In the genomic region with DNA sequence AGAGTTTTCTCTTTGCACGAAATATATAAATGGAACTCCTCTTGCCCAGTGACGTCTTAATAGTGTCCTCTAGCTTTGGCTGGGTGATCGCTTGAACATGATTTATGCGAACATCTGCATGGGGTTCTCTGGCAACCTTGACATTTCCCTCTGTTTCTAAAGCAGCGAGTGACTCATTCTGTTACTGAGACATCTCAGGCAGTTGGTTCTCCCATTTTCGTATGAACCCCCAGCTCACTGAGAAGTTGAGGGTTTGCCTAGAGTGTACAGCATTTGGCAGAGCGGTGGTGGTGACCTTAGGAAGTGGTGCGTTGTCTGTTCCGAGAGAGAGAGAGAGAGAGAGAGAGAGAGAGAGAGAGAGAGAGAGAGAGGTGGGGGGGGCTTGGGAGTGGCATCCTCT, we compare ENCODE assay signal across 8 mouse cellular contexts. TPM values are rescaled to one million over a fixed set of nuclear protein-coding genes. Genes with fewer than 3 reads are reported as not detected.
A peak's percentile ranks its signal among the peaks of the same experiment; 100 is the strongest.
DNase-seq lines count a peak whose midpoint lies in the region; ATAC-seq and TF ChIP-seq lines count a peak whose summit lies in the region.

No protein-coding gene starts in this region.

- no peak for ATAC-seq in heart, embryonic 11.5 days (replicated peaks; ENCODE audit: insufficient number of reproducible peaks, low FRiP score, low TSS enrichment)
- ATAC-seq in CD4-positive, CD25-positive, alpha-beta regulatory T cell, adult 4 months: peak; percentile 5
- no peak for ATAC-seq in forebrain, postnatal 0 days
- no peak for ATAC-seq in liver, postnatal 0 days
- ATAC-seq in frontal cortex, adult (ENCODE audit: low TSS enrichment): no peak

- no peak overlapping the region for H3K9ac ChIP-seq in heart, embryonic 11.5 days (ENCODE audit: low read depth, low read length)
- H3K9ac ChIP-seq in forebrain, postnatal 0 days: no peak overlapping the region
- H3K9ac ChIP-seq in liver, postnatal 0 days (replicated peaks): peak overlapping the region; percentile 79

- WGBS in heart, embryonic 11.5 days (ENCODE audit: insufficient replicate concordance): 71% methylated on average over 9 of the region's 9 CpGs
- 71% methylated on average over 9 of the region's 9 CpGs for WGBS in forebrain, postnatal 0 days
- WGBS in liver, postnatal 0 days (ENCODE audit: insufficient replicate concordance): 44% methylated on average over 9 of the region's 9 CpGs

- H3K27ac ChIP-seq in heart, embryonic 11.5 days (ENCODE audit: low read depth, low read length): no peak overlapping the region
- H3K27ac ChIP-seq in forebrain, postnatal 0 days (ENCODE audit: low read depth, low read length): no peak overlapping the region
- H3K27ac ChIP-seq in liver, postnatal 0 days (ENCODE audit: low read depth): peak overlapping the region; percentile 98

- no peaks in the 10 kb centered on the region for H3K36me3 ChIP-seq in heart, embryonic 11.5 days (ENCODE audit: control insufficient read depth, insufficient read depth, low read length)
- no peaks in the 10 kb centered on the region for H3K36me3 ChIP-seq in forebrain, postnatal 0 days (ENCODE audit: insufficient read depth)
- peaks cover 6% of the 10 kb centered on the region for H3K36me3 ChIP-seq in liver, postnatal 0 days (replicated peaks; ENCODE audit: insufficient read depth, low read length)

- H3K27me3 ChIP-seq in heart, embryonic 11.5 days (ENCODE audit: control insufficient read depth, insufficient read depth, low read length): no peaks in the 10 kb centered on the region
- H3K27me3 ChIP-seq in forebrain, postnatal 0 days (ENCODE audit: insufficient read depth, low read length): no peaks in the 10 kb centered on the region
- H3K27me3 ChIP-seq in liver, postnatal 0 days (ENCODE audit: insufficient read depth, low read length): no peaks in the 10 kb centered on the region

- peaks cover 18% of the 10 kb centered on the region for H3K4me1 ChIP-seq in heart, embryonic 11.5 days (ENCODE audit: control insufficient read depth, insufficient read depth, low read length)
- no peaks in the 10 kb centered on the region for H3K4me1 ChIP-seq in forebrain, postnatal 0 days (ENCODE audit: insufficient read depth)
- H3K4me1 ChIP-seq in liver, postnatal 0 days (ENCODE audit: insufficient read depth): peaks cover 44% of the 10 kb centered on the region

- DNase-seq in heart, postnatal 4 days: no peak
- DNase-seq in forebrain, postnatal 0 days: no peak
- DNase-seq in liver, postnatal 0 days: no peak
- DNase-seq in layer of hippocampus, adult 8-10 months (ENCODE audit: low spot score in 2 of 2): no peak
- DNase-seq in urinary bladder, postnatal 4 days (ENCODE audit: low spot score in 2 of 2): no peak

- no peak for TF ChIP-seq EP300 in liver, postnatal 0 days (IDR thresholded peaks at IDR 0.05; ENCODE audit: low read depth)

- H3K4me3 ChIP-seq in heart, embryonic 11.5 days (ENCODE audit: low read depth, low read length): 0 out of 2 replicates have a peak overlapping the region, but pooled peaks have one; percentile 85
- H3K4me3 ChIP-seq in forebrain, postnatal 0 days (ENCODE audit: low read depth, low read length): peak overlapping the region; percentile 89
- H3K4me3 ChIP-seq in liver, postnatal 0 days (ENCODE audit: low read depth, low read length): peak overlapping the region; percentile 92

- no peak for TF ChIP-seq CTCF in forebrain, postnatal 0 days (IDR thresholded peaks at IDR 0.05; ENCODE audit: low read depth)
- no peak for TF ChIP-seq CTCF in liver, postnatal 0 days (IDR thresholded peaks at IDR 0.05; ENCODE audit: low read depth)

- peak overlapping the region; percentile 100 for H3K4me2 ChIP-seq in heart, embryonic 11.5 days
- peak overlapping the region; percentile 97 for H3K4me2 ChIP-seq in forebrain, postnatal 0 days (ENCODE audit: low read depth)
- peak overlapping the region; percentile 89 for H3K4me2 ChIP-seq in liver, postnatal 0 days (ENCODE audit: low read depth, low read length)

- H3K9me3 ChIP-seq in heart, embryonic 11.5 days (replicated peaks; ENCODE audit: control insufficient read depth, low read length): no peaks in the 10 kb centered on the region
- no peaks in the 10 kb centered on the region for H3K9me3 ChIP-seq in forebrain, postnatal 0 days (ENCODE audit: low read length)
- no peaks in the 10 kb centered on the region for H3K9me3 ChIP-seq in liver, postnatal 0 days (ENCODE audit: low read length)

RNA-seq across cellular contexts. Expression of gene Man2a1, which starts 2.6 kb away (rescaled TPM):
- polyA plus RNA-seq in heart, embryonic 11.5 days (2014; fragmentation: Nextera tagmentation; extraction: Ambion mirVana): 4.1 and 4.9 TPM in 2 replicates
- 10 to 100 TPM; 30.7 to 31.0 TPM for total RNA-seq in heart, postnatal 4 days (2021)
- polyA plus RNA-seq in CD4-positive, CD25-positive, alpha-beta regulatory T cell, adult 4 months (2017; shearing (Covaris generic)): 10 to 100 TPM; 10.1 to 10.6 TPM
- 11.0 and 19.9 TPM in 2 replicates for total RNA-seq in forebrain, postnatal 0 days (2014; rRNA removed)
- polyA plus RNA-seq in forebrain, postnatal 0 days (2015; fragmentation: Nextera tagmentation; extraction: Ambion mirVana): 1.4 and 2.2 TPM in 2 replicates
- 11.5 and 12.8 TPM in 2 replicates for polyA plus RNA-seq in liver, postnatal 0 days (2015; fragmentation: Nextera tagmentation; extraction: Ambion mirVana)
- total RNA-seq in layer of hippocampus, adult 8-10 months (2022): 10 to 100 TPM; 15.4 to 19.8 (median 16.4) TPM
